Mouse (Mus musculus) erythroblast, embryonic 14.5 days (primary cell): ENCODE data around the gene Gm49601.

ENCODE experiments used
- GATA1 ChIP-seq: IDR thresholded peaks from 2 replicates; pipeline ENCODE4 v1.6.1; 2012; ENCODE audit warnings: low read length, inconsistent platforms, mixed read lengths
- TAL1 ChIP-seq: IDR thresholded peaks from 3 replicates; pipeline ENCODE4 v1.6.1; 2012; ENCODE audit warnings: low read length, inconsistent platforms, mixed read lengths

DNA sequence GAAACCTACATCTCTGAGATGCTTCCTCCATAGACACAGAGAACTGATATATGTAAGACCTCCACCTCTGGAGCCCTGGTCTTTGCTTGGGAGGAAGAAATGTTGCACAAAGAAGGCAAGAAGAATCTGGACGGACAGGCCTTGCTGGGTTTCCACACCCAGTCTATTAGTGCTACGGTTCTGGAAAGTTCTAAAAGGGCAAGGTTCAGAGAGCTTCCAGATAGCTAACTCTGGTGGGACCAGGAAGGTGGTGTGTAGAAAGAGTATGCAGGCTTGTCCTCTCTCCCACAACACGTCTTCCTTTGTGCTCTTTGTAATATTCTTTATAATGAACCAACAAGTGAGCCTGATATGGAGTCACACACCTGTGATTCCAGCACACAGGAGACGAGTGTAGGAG is 32.4 kb upstream of the Gm49601 start:
- TF ChIP-seq GATA1 (no peak), TAL1 (no peak)
